Mouse (Mus musculus): ENCODE measurements around the gene Samd3.

GRCm38 (mm10) chr10:26297200-26297599 is 67.7 kb downstream of the Samd3 start:
- no peak for TF ChIP-seq CTCF (IDR thresholded peaks at IDR 0.05; ENCODE audit: low read depth, low read length)
- TF ChIP-seq POLR2A (IDR thresholded peaks at IDR 0.05; ENCODE audit: extremely low read depth, insufficient read depth, low read length) = no peak

Measured in liver, adult 2 months (tissue).